Mouse (Mus musculus) hindbrain, embryonic 12.5 days (tissue): ENCODE data around the gene Pycr1. TPM values are rescaled to one million over a fixed set of nuclear protein-coding genes. Genes with fewer than 3 reads are reported as not detected.

Source experiments
- ATAC-seq: fragments of 200-750 bp; cut with Nextera tagmentation; 2 replicates; pipeline ENCODE4 v1.8.0; 2017; ENCODE audit warnings: moderate TSS enrichment; ENCODE audit not compliant: low FRiP score
- H3K27ac ChIP-seq: fragments of 300-500 bp; sonication (generic); 2 replicates; pipeline ENCODE4 v1.5.1; 2016; ENCODE audit warnings: mild to moderate bottlenecking
- H3K27me3 ChIP-seq: fragments of 300-500 bp; sonication (generic); 2 replicates; pipeline ENCODE4 v1.6.1; 2016; ENCODE audit warnings: mild to moderate bottlenecking
- H3K36me3 ChIP-seq: fragments of 300-500 bp; sonication (generic); 2 replicates; pipeline ENCODE4 v1.6.1; 2016; ENCODE audit warnings: mild to moderate bottlenecking
- H3K4me1 ChIP-seq: fragments of 300-500 bp; sonication (generic); 2 replicates; pipeline ENCODE4 v1.6.1; 2016
- H3K4me2 ChIP-seq: fragments of 300-500 bp; sonication (generic); replicated peaks from 2 replicates; pipeline ENCODE4 v1.6.1; 2016; ENCODE audit warnings: mild to moderate bottlenecking
- H3K4me3 ChIP-seq: fragments of 300-500 bp; sonication (generic); 2 replicates; pipeline ENCODE4 v1.5.1; 2016; ENCODE audit warnings: mild to moderate bottlenecking
- H3K9ac ChIP-seq: fragments of 300-500 bp; sonication (generic); 2 replicates; pipeline ENCODE4 v1.6.1; 2016; ENCODE audit warnings: mild to moderate bottlenecking, moderate library complexity
- H3K9me3 ChIP-seq: fragments of 300-500 bp; sonication (generic); replicated peaks from 2 replicates; pipeline ENCODE4 v1.6.1; 2016; ENCODE audit warnings: mild to moderate bottlenecking
- WGBS: fragments of 180-500 bp; shearing (Covaris S2); methylation state at CpG from one replicate; pipeline ENCODE4 v1.1.7; 2016; 5-methylcytosine and 5-hydroxymethylcytosine counted together
- polyA plus RNA-seq: library from polyadenylated mRNA; unstranded; fragments of >200 nt; fragmentation: Nextera tagmentation; extraction: Ambion mirVana; gene quantifications from 2 replicates; pipeline ENCODE4 v1.2.1, GENCODE M21; 2016

Pycr1 gene
- polyA plus RNA-seq, 1 experiment from 2014 or later, result 28.5 TPM

DNA sequence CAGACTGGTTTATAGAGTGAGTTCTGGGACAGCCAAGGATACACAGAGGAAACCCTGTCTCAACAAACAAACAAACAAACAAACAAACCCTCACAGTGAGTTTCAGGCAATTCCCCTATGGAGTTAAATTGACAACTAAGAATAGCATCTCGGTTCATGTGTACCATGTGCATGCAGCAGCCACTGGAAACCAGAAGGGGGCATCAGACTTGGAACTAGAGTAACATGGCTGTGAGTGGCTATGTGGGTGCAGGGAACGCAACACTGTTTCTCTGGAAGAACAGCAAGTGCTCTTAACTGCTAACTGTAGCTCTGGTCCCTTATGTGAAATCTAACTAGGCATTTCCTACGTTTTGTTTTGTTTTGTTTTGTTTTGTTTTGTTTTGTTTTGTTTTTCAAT is 8.3 kb upstream of the Pycr1 start:
- Histone ChIP-seq H3K27me3 (peaks cover 39% of the 10 kb centered on the region), H3K9ac (no peak overlapping the region), H3K36me3 (no peaks in the 10 kb centered on the region), H3K27ac (no peak overlapping the region), H3K4me1 (peaks cover 8% of the 10 kb centered on the region), H3K4me3 (no peak overlapping the region), H3K9me3 (no peaks in the 10 kb centered on the region), H3K4me2 (no peak overlapping the region)
- 77% methylated on average over 3 of the region's 3 CpGs for WGBS
- ATAC-seq, result no peak

DNA sequence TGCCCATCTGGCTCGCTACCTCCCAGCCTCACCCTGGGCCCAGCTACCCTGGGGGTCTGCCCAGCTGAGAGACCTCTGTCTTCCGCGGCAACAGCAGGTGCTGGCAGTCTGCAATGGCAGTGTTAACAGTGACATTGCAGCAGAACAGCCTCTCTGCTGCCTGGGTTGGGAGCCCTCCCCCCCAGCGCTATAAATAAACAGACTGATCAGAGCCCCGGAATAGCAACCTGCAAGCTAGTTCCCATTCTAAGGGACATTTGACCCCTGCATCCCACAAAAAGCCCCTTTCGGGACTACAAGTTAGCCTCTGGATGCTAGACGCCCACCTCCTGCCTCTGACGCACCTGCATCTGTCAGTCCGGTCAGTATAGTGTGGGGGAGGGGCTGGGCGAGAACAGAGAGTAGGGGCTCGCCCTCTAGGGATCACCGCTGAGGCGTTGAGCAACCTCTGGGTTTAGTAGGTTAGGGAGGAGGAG is 4.5 kb upstream of the Pycr1 start, which contains the start of gene Myadml2:
Gene Myadml2 (minus strand): TSS at position 158 of the 476 bp plus-strand sequence.
- no peak within 1 kb of the TSS for H3K27ac ChIP-seq
- peaks cover 15% of the 10 kb centered on the region for H3K4me1 ChIP-seq
- WGBS, result 7% methylated on average over 13 of the region's 13 CpGs
- no peaks in the 10 kb centered on the region for H3K36me3 ChIP-seq
- H3K9ac ChIP-seq, result peak within 1 kb of the TSS; percentile 50; the same call in 1 of the 2 replicates
- H3K27me3 ChIP-seq, result peaks cover 14% of the 10 kb centered on the region
- H3K4me2 ChIP-seq, result peak within 1 kb of the TSS; percentile 48
- no peaks in the 10 kb centered on the region for H3K9me3 ChIP-seq
- ATAC-seq, result no peak
- peak within 1 kb of the TSS; percentile 17 for H3K4me3 ChIP-seq

DNA sequence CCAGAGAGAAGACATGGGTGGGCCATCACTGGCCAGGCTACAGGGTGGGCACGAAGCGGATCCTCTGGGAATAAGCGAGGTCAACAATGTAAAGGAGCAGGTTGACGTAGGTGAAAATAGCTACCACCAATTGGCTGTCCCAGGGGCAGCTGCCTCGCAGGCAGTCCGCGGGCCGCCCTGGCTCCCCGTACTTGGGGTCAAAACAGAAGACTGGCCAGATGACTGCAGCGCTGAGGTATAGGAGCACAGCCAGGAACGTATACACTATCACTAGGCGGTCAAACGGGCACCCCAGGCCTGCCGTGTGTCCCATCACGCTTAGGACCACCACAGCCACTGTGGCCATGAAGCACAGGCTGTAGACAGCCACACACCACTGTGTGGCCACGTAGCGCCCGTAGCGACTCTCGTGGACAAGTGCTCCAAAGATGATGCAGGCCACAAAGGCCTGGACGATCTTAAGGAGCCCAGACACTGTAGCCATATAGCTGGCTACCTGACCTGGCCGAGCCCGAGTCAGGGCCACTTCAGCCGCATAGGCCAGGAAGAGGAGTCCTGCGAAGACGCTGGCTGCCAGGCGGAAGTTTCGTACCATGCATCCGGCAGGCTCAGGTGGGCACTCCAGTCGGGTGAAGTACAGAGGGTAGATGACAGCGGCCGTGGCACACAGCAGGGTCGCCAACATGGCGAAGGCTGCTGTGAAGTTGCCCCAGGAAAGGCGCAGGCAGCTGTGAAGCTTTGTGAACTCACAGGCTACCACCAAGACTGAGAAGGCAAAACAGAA is 3.7 kb upstream of the Pycr1 start:
- H3K4me2 ChIP-seq, result peak overlapping the region; percentile 48; the same call in 1 of the 2 replicates
- H3K4me3 ChIP-seq, result no peak overlapping the region
- no peaks in the 10 kb centered on the region for H3K36me3 ChIP-seq
- H3K9ac ChIP-seq, result peak overlapping the region; percentile 50; the same call in 1 of the 2 replicates
- H3K9me3 ChIP-seq, result no peaks in the 10 kb centered on the region
- peaks cover 23% of the 10 kb centered on the region for H3K4me1 ChIP-seq
- H3K27ac ChIP-seq, result no peak overlapping the region
- WGBS, result 79% methylated on average over 35 of the region's 35 CpGs
- peaks cover 17% of the 10 kb centered on the region for H3K27me3 ChIP-seq
- no peak for ATAC-seq

DNA sequence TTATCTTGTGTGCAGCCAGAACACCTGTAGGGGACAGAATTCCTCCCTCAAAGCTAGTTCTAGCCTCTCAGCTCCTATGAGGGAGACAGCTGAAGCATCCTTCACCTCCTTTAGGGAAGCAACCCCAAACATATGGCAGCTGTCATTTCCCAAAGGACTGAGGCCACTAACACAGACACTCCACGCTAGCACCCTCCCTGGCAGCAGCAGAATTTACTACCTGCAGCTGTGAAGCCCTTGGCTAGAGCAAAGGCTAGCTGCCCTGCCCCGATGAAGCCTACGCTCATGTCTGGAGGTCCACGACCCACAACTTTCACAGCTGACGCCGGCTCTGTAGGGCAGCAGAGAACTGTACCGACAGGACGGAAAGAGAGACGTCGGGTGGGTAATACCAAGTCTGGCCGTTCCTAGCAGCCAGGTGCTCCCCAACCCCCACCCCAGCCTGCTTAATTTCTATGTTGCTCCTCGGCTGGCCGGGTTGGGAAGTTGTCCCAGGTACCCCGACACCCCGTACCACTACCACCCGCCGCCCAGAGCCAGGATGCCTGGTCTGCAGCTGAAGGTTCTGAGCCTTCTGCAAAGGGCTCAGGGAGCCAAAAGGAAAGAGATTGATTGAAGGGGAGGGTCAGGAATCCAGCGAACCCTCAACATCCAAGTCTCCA is 499 bp downstream of the Pycr1 start:
- Histone ChIP-seq H3K36me3 (no peaks in the 10 kb centered on the region), H3K4me1 (peaks cover 20% of the 10 kb centered on the region), H3K9me3 (no peaks in the 10 kb centered on the region), H3K27me3 (peaks cover 23% of the 10 kb centered on the region), H3K4me3 (peak overlapping the region; percentile 49), H3K9ac (peak overlapping the region; percentile 74), H3K27ac (no peak overlapping the region; the same call in 1 of the 2 replicates), H3K4me2 (peak overlapping the region; percentile 86)
- WGBS, result 2% methylated on average over 18 of the region's 18 CpGs
- peak; percentile 61 for ATAC-seq

DNA sequence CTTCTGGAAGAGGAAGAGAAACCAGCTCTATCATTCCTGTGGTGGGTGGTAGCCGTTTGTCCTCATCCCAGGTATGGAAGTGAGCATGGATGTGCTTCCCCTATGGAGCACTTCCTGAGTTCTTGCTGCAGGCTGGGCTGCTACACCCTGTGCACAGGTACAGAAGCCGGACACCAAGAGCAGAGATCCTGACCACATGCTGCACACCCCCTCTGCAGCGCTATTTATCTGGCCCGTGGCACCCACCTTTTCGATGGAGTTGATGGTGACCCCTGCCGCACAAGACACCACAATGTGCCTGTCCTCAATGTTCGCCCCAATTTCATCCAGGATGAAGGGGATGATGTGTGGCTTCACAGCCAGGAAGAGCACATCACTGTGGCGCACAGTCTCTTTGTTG is 1.7 kb downstream of the Pycr1 start:
- Histone ChIP-seq H3K4me3 (no peak overlapping the region), H3K27ac (no peak overlapping the region), H3K36me3 (no peaks in the 10 kb centered on the region), H3K4me1 (peaks cover 15% of the 10 kb centered on the region), H3K9ac (0 out of 2 replicates have a peak overlapping the region, but pooled peaks have one; percentile 18), H3K27me3 (peaks cover 12% of the 10 kb centered on the region; the same call in 1 of the 2 replicates), H3K4me2 (no peak overlapping the region), H3K9me3 (no peaks in the 10 kb centered on the region)
- 82% methylated on average over 8 of the region's 8 CpGs for WGBS
- no peak for ATAC-seq

- no peak overlapping the region for H3K4me2 ChIP-seq
- 69% methylated on average over 9 of the region's 9 CpGs for WGBS
- no peaks in the 10 kb centered on the region for H3K36me3 ChIP-seq
- ATAC-seq, result no peak
- H3K9me3 ChIP-seq, result no peaks in the 10 kb centered on the region
- no peak overlapping the region for H3K9ac ChIP-seq
- H3K27me3 ChIP-seq, result peaks cover 11% of the 10 kb centered on the region; the same call in 1 of the 2 replicates
- no peak overlapping the region for H3K4me3 ChIP-seq
- no peak overlapping the region for H3K27ac ChIP-seq
- peaks cover 15% of the 10 kb centered on the region for H3K4me1 ChIP-seq
Observed at GRCm38 (mm10) chr11:120641255-120641654, 2.3 kb downstream of the Pycr1 start.

DNA sequence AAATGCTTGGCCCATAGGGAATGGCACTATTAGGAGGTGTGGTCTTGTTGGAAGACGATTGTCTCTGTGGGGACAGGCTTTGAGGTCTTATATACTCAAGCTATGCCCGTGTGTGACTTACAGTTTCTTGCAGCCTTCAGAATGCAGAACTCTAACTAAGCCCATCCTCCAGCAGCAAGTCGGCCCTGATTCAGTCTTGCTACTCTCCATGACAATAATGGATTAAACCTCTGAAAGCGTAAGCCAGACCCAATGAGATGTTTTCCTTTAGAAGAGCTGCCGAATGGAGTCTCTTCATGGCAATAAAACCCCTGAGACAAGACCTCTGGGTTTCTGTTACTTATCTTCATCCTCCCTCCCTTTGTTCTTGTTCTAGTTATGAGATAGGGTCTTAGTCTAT is 8.8 kb downstream of the Pycr1 start:
- 84% methylated on average over 5 of the region's 5 CpGs for WGBS
- H3K4me1 ChIP-seq, result peaks cover 29% of the 10 kb centered on the region
- peaks cover under 1% of the 10 kb centered on the region; the same call in 1 of the 2 replicates for H3K36me3 ChIP-seq
- no peak overlapping the region for H3K27ac ChIP-seq
- H3K4me3 ChIP-seq, result no peak overlapping the region
- H3K4me2 ChIP-seq, result no peak overlapping the region
- H3K27me3 ChIP-seq, result no peaks in the 10 kb centered on the region
- ATAC-seq, result no peak
- no peaks in the 10 kb centered on the region for H3K9me3 ChIP-seq
- H3K9ac ChIP-seq, result no peak overlapping the region

GRCm38 (mm10) chr11:120633520-120634343 is 9.8 kb downstream of the Pycr1 start, which contains the start of gene Mafg:
TSS of gene Mafg (minus strand) at chr11:120633600.
- Histone ChIP-seq H3K9me3 (no peaks in the 10 kb centered on the region), H3K27me3 (no peaks in the 10 kb centered on the region), H3K36me3 (peaks cover 11% of the 10 kb centered on the region), H3K27ac (peak within 1 kb of the TSS; percentile 89), H3K4me2 (peak within 1 kb of the TSS; percentile 82), H3K4me3 (peak within 1 kb of the TSS; percentile 95), H3K9ac (peak within 1 kb of the TSS; percentile 95), H3K4me1 (peaks cover 36% of the 10 kb centered on the region)
- 11% methylated on average over 58 of the region's 58 CpGs for WGBS
- peak; percentile 92 for ATAC-seq

DNA sequence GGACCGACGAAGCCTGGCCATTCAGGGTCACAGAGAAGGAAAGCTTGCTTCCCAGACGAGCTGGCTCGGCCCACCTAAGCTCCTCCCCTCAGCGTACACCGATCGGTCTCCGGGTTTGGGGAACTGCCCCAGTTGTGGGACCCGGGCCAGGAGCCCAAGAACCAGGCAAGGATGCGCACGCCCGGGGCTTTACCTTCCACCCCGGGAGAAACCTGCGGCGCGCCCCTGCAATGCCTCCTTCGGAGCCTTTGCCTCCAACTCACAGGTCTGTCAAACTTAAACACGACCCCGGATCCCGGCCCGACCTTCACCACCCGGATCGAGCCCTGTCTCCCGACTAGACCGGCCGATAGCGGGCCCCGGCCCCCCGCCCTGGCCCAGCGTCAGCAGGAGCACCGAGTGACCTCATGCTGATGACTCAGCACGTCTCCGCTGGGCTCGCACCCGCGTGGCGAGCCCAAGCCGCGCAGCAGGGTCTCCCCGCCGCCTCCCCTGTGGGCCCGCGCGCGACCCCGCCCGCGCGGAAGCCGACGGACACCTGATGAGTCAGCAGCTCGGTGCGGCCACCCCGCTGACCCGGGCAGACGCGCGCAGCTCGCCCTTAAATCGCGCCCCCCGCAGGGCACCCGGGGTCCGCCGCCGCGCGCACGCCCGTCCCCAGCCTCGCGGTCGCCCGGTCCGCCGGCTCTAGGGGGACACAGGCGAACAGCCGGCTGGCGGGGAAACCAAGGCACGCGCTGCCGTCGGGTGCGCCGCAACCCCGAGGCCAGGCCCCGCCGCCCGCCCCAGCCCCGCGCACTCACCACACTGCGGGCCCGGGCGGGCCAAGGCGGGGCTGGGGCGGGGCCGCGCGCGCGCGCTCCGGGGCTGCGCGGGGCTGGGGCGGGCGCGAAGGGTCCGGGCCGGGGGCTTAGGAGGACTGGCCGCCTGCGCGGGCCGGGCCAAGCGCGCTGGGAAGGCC is 10.7 kb downstream of the Pycr1 start:
- H3K4me3 ChIP-seq, result peak overlapping the region; percentile 95

DNA sequence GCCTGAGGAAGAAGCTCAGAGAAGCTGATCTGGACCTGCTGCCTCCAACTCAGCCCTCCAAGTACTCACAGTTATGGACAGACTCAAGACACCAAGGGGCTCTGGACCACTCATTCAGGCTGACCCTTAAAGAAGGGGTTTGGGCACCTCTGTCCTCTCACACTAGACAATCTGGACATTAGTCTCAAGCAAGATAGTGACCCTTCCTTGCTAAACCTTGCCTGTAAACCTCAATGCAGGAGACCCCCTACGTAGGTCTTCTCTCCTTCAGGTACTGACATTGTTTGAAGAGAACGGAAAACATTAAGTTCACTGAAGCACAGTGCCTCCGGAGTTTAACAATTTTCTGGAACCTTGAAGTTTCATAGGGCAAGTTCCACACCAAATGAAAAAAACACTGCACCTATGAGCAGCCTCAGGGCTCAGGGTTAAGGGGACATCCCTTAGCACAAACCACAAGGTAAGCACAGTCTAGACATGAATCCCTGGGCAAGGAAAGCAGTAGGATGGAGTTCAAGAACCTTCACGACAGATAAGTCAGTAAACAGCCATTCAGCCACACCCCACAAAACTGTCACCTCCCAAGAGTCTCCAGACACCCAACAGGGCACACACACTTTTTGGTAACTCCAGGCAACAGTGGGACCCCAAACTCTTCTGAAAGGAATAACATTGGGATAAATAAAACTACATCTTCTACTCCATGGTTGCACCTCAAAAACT is 11.7 kb downstream of the Pycr1 start:
- peaks cover 22% of the 10 kb centered on the region for H3K36me3 ChIP-seq
- H3K9me3 ChIP-seq, result no peaks in the 10 kb centered on the region
- ATAC-seq, result no peak
- H3K4me2 ChIP-seq, result peak overlapping the region; percentile 82
- peak overlapping the region; percentile 95 for H3K9ac ChIP-seq
- peak overlapping the region; percentile 89; the same call in 1 of the 2 replicates for H3K27ac ChIP-seq
- H3K4me1 ChIP-seq, result peaks cover 36% of the 10 kb centered on the region
- no peaks in the 10 kb centered on the region for H3K27me3 ChIP-seq
- WGBS, result 67% methylated on average over 4 of the region's 4 CpGs
- H3K4me3 ChIP-seq, result peak overlapping the region; percentile 95

More for the DNA sequence above, 10.7 kb downstream of the Pycr1 start:
- Histone ChIP-seq H3K4me2 (peak overlapping the region; percentile 82), H3K27ac (peak overlapping the region; percentile 89), H3K9ac (peak overlapping the region; percentile 95), H3K36me3 (peaks cover 13% of the 10 kb centered on the region), H3K4me1 (peaks cover 36% of the 10 kb centered on the region), H3K9me3 (no peaks in the 10 kb centered on the region), H3K27me3 (no peaks in the 10 kb centered on the region)
- ATAC-seq, result peak; percentile 89
- under 1% methylated on average over 93 of the region's 116 CpGs for WGBS
